Mouse (Mus musculus) forebrain, embryonic 16.5 days (tissue): ENCODE measurements around the gene Nmnat2. TPM values are rescaled to one million over a fixed set of nuclear protein-coding genes. Genes with fewer than 3 reads are reported as not detected.

Source experiments
- ATAC-seq: fragments of 200-750 bp; cut with Nextera tagmentation; 2 replicates; pipeline ENCODE4 v1.8.0; 2017; ENCODE audit warnings: mild to moderate bottlenecking, moderate library complexity
- H3K27ac ChIP-seq: fragments of 300-500 bp; sonication (generic); 2 replicates; pipeline ENCODE4 v1.5.1; 2014; ENCODE audit warnings: low read length, control low read depth
- H3K27me3 ChIP-seq: fragments of 300-500 bp; sonication (generic); replicated peaks from 2 replicates; pipeline ENCODE4 v1.6.1; 2014; ENCODE audit warnings: low read length; ENCODE audit not compliant: control insufficient read depth, insufficient read depth
- H3K36me3 ChIP-seq: fragments of 300-500 bp; sonication (generic); 2 replicates; pipeline ENCODE4 v1.6.1; 2014; ENCODE audit not compliant: control insufficient read depth, insufficient read depth
- H3K4me1 ChIP-seq: fragments of 300-500 bp; sonication (generic); replicated peaks from 2 replicates; pipeline ENCODE4 v1.6.1; 2014; ENCODE audit warnings: low read length; ENCODE audit not compliant: control insufficient read depth, insufficient read depth
- H3K4me2 ChIP-seq: fragments of 300-500 bp; sonication (generic); 2 replicates; pipeline ENCODE4 v1.6.1; 2014; ENCODE audit warnings: mild to moderate bottlenecking, low read length, control low read depth
- H3K4me3 ChIP-seq: fragments of 300-500 bp; sonication (generic); replicated peaks from 2 replicates; pipeline ENCODE4 v1.5.1; 2014; ENCODE audit warnings: mild to moderate bottlenecking, low read length, control low read depth
- H3K9ac ChIP-seq: fragments of 300-500 bp; sonication (generic); replicated peaks from 2 replicates; pipeline ENCODE4 v1.6.1; 2014; ENCODE audit warnings: low read depth, low read length, control low read depth
- H3K9me3 ChIP-seq: fragments of 300-500 bp; sonication (generic); 2 replicates; pipeline ENCODE4 v1.6.1; 2016; ENCODE audit warnings: low read length; ENCODE audit not compliant: control insufficient read depth
- WGBS: fragments of 180-500 bp; shearing (Covaris S2); extraction: QIAGEN DNeasy Blood & Tissue Kit; methylation state at CpG from one replicate; pipeline ENCODE4 v1.1.7; 2014; 5-methylcytosine and 5-hydroxymethylcytosine counted together
- polyA plus RNA-seq: library from polyadenylated mRNA; unstranded; fragments of >200 nt; fragmentation: Nextera tagmentation; extraction: Ambion mirVana; gene quantifications from 2 replicates; pipeline ENCODE4 v1.2.1, GENCODE M21; 2015

The Nmnat2 gene
- polyA plus RNA-seq, 1 experiment from 2014 or later, result 85.6 TPM

- Histone ChIP-seq H3K4me1 (0 out of 2 replicates have a peak, but pooled peaks cover under 1% of the 10 kb centered on the region), H3K27ac (no peak overlapping the region), H3K9me3 (no peaks in the 10 kb centered on the region), H3K4me2 (no peak overlapping the region), H3K4me3 (no peak overlapping the region), H3K36me3 (no peaks in the 10 kb centered on the region), H3K9ac (no peak overlapping the region), H3K27me3 (no peaks in the 10 kb centered on the region)
- WGBS, result 75% methylated on average over 6 of the region's 6 CpGs
- ATAC-seq, result no peak
Measured at GRCm38 (mm10) chr1:153000486-153001228, 45.9 kb downstream of the Nmnat2 start.

- H3K4me2 ChIP-seq, result no peak overlapping the region
- H3K36me3 ChIP-seq, result no peaks in the 10 kb centered on the region
- no peak overlapping the region for H3K9ac ChIP-seq
- 56% methylated on average over 11 of the region's 11 CpGs for WGBS
- no peaks in the 10 kb centered on the region for H3K27me3 ChIP-seq
- H3K27ac ChIP-seq, result no peak overlapping the region
- peak; percentile 60 for ATAC-seq
- 0 out of 2 replicates have a peak, but pooled peaks cover 4% of the 10 kb centered on the region for H3K4me1 ChIP-seq
- H3K9me3 ChIP-seq, result no peaks in the 10 kb centered on the region
- no peak overlapping the region for H3K4me3 ChIP-seq
Measured at GRCm38 (mm10) chr1:153002295-153003050, 47.7 kb downstream of the Nmnat2 start.

- no peak overlapping the region for H3K9ac ChIP-seq
- H3K9me3 ChIP-seq, result no peaks in the 10 kb centered on the region
- H3K27ac ChIP-seq, result no peak overlapping the region
- H3K4me3 ChIP-seq, result no peak overlapping the region
- no peak overlapping the region for H3K4me2 ChIP-seq
- WGBS, result 79% methylated on average over 2 of the region's 2 CpGs
- no peaks in the 10 kb centered on the region for H3K36me3 ChIP-seq
- H3K4me1 ChIP-seq, result 0 out of 2 replicates have a peak, but pooled peaks cover 4% of the 10 kb centered on the region
- no peaks in the 10 kb centered on the region for H3K27me3 ChIP-seq
- no peak for ATAC-seq
Measured at GRCm38 (mm10) chr1:153004472-153004871, 49.7 kb downstream of the Nmnat2 start.

DNA sequence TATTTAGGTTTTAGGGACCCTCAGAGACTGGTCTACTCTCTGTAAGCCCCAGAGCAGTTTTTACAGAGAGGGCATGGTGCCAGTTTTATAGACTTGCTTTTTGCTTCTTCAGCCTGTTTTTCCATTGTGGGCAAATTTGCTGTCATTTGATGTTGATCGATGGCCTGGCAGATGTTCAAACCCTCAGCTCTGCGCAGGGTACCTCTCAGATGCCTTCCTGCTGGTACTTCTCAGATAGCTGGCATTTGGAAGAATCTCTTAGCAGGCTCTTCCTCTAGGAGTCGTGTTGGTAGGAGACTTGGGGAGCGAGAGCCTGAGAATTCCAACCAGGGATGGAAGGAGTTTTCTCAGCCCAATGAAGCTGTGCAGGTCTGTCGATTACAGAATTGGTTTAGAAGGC is 51.3 kb downstream of the Nmnat2 start:
- H3K4me3 ChIP-seq, result no peak overlapping the region
- ATAC-seq, result no peak
- WGBS, result 63% methylated on average over 5 of the region's 5 CpGs
- H3K4me2 ChIP-seq, result no peak overlapping the region
- H3K27ac ChIP-seq, result no peak overlapping the region
- H3K9me3 ChIP-seq, result no peaks in the 10 kb centered on the region
- H3K36me3 ChIP-seq, result no peaks in the 10 kb centered on the region
- H3K27me3 ChIP-seq, result no peaks in the 10 kb centered on the region
- 0 out of 2 replicates have a peak, but pooled peaks cover 5% of the 10 kb centered on the region for H3K4me1 ChIP-seq
- no peak overlapping the region for H3K9ac ChIP-seq

- no peak overlapping the region for H3K4me3 ChIP-seq
- no peaks in the 10 kb centered on the region for H3K9me3 ChIP-seq
- WGBS, result 88% methylated on average over 4 of the region's 4 CpGs
- no peaks in the 10 kb centered on the region for H3K27me3 ChIP-seq
- H3K4me1 ChIP-seq, result 0 out of 2 replicates have a peak, but pooled peaks cover 8% of the 10 kb centered on the region
- no peak for ATAC-seq
- no peaks in the 10 kb centered on the region for H3K36me3 ChIP-seq
- no peak overlapping the region for H3K4me2 ChIP-seq
- H3K27ac ChIP-seq, result no peak overlapping the region
- no peak overlapping the region for H3K9ac ChIP-seq
Measured at GRCm38 (mm10) chr1:153006761-153007160, 52.0 kb downstream of the Nmnat2 start.

- Histone ChIP-seq H3K27ac (no peak overlapping the region), H3K9me3 (no peaks in the 10 kb centered on the region), H3K36me3 (no peaks in the 10 kb centered on the region), H3K9ac (no peak overlapping the region), H3K4me1 (0 out of 2 replicates have a peak, but pooled peaks cover 8% of the 10 kb centered on the region), H3K4me2 (no peak overlapping the region), H3K27me3 (no peaks in the 10 kb centered on the region), H3K4me3 (no peak overlapping the region)
- 97% methylated on average over 5 of the region's 5 CpGs for WGBS
- ATAC-seq, result no peak
Measured at GRCm38 (mm10) chr1:153007292-153007691, 52.5 kb downstream of the Nmnat2 start.

GRCm38 (mm10) chr1:153007824-153008223 is 53.0 kb downstream of the Nmnat2 start:
- no peak for ATAC-seq
- Histone ChIP-seq H3K36me3 (no peaks in the 10 kb centered on the region), H3K9ac (no peak overlapping the region), H3K4me1 (0 out of 2 replicates have a peak, but pooled peaks cover 8% of the 10 kb centered on the region), H3K9me3 (no peaks in the 10 kb centered on the region), H3K27me3 (no peaks in the 10 kb centered on the region), H3K4me2 (no peak overlapping the region), H3K4me3 (no peak overlapping the region), H3K27ac (no peak overlapping the region)
- WGBS, result 89% methylated on average over 6 of the region's 6 CpGs

- no peaks in the 10 kb centered on the region for H3K36me3 ChIP-seq
- ATAC-seq, result no peak
- H3K9me3 ChIP-seq, result no peaks in the 10 kb centered on the region
- H3K27me3 ChIP-seq, result no peaks in the 10 kb centered on the region
- peaks cover 12% of the 10 kb centered on the region for H3K4me1 ChIP-seq
- WGBS, result 75% methylated on average over 9 of the region's 9 CpGs
- no peak overlapping the region for H3K9ac ChIP-seq
- H3K27ac ChIP-seq, result no peak overlapping the region
- no peak overlapping the region for H3K4me2 ChIP-seq
- H3K4me3 ChIP-seq, result no peak overlapping the region
Measured at GRCm38 (mm10) chr1:153009338-153009737, 54.5 kb downstream of the Nmnat2 start.
